Mouse (Mus musculus) CD4-positive, CD25-positive, alpha-beta regulatory T cell, adult 2 months (primary cell): ENCODE results near the gene Smarcc2.
"Not testable (repeated sequence)": the region's sequence is repeated elsewhere in the genome, so short reads cannot be mapped to it uniquely, and the experiment has no call there.

Source experiments
- DNase-seq: peaks from one replicate; pipeline ENCODE4 v3.0.0-alpha.2; 2012; ENCODE audit warnings: low read depth, low spot score

Smarcc2 gene

GRCm38 (mm10) chr10:128493319-128493694 is 34.3 kb downstream of the Smarcc2 start:
- no peak for DNase-seq

- peak; percentile 99 for DNase-seq
Observed at GRCm38 (mm10) chr10:128493695-128494666, 34.9 kb downstream of the Smarcc2 start, which contains the start of gene Myl6. Gene Myl6, minus strand, starts transcription at chr10:128494145.

GRCm38 (mm10) chr10:128494667-128495245 is 35.7 kb downstream of the Smarcc2 start:
- peak; percentile 25 for DNase-seq

GRCm38 (mm10) chr10:128495270-128495669 is 36.2 kb downstream of the Smarcc2 start:
- DNase-seq: peak; percentile 48

GRCm38 (mm10) chr10:128495903-128496302 is 36.9 kb downstream of the Smarcc2 start:
- no peak for DNase-seq

- DNase-seq: no peak
Observed at GRCm38 (mm10) chr10:128496509-128497077, 37.5 kb downstream of the Smarcc2 start.

- no peak for DNase-seq
Observed at GRCm38 (mm10) chr10:128497134-128497737, 38.2 kb downstream of the Smarcc2 start.

GRCm38 (mm10) chr10:128498590-128498989 is 39.5 kb downstream of the Smarcc2 start, which contains the start of gene Myl6b:
Gene Myl6b, minus strand, starts transcription at chr10:128498685.
- DNase-seq: peak; percentile 97

- DNase-seq: no peak
Observed at GRCm38 (mm10) chr10:128499116-128499671, 40.1 kb downstream of the Smarcc2 start.

GRCm38 (mm10) chr10:128502341-128502740 is 43.3 kb downstream of the Smarcc2 start:
- DNase-seq: no peak

- no peak for DNase-seq
Observed at GRCm38 (mm10) chr10:128503532-128503931, 44.5 kb downstream of the Smarcc2 start.

- DNase-seq: no peak
Observed at GRCm38 (mm10) chr10:128504012-128504411, 45.0 kb downstream of the Smarcc2 start.

GRCm38 (mm10) chr10:128504641-128505370 is 45.8 kb downstream of the Smarcc2 start:
- peak; percentile 67 for DNase-seq

- not testable (repeated sequence) for DNase-seq
Observed at GRCm38 (mm10) chr10:128505371-128505667, 46.3 kb downstream of the Smarcc2 start.

GRCm38 (mm10) chr10:128505974-128506373 is 46.9 kb downstream of the Smarcc2 start:
- no peak for DNase-seq

GRCm38 (mm10) chr10:128508260-128508659 is 49.2 kb downstream of the Smarcc2 start:
- DNase-seq: no peak

- no peak for DNase-seq
Observed at GRCm38 (mm10) chr10:128509203-128509602, 50.2 kb downstream of the Smarcc2 start.

GRCm38 (mm10) chr10:128509831-128510230 is 50.8 kb downstream of the Smarcc2 start:
- DNase-seq: no peak

- no peak for DNase-seq
Observed at GRCm38 (mm10) chr10:128510301-128510700, 51.3 kb downstream of the Smarcc2 start.

GRCm38 (mm10) chr10:128511189-128511588 is 52.1 kb downstream of the Smarcc2 start:
- no peak for DNase-seq

- no peak for DNase-seq
Observed at GRCm38 (mm10) chr10:128511761-128512160, 52.7 kb downstream of the Smarcc2 start.
